Mouse (Mus musculus) hindbrain, embryonic 13.5 days (tissue): ENCODE measurements at regions not wholly inside any gene's neighbourhood (a gene's known extent, or its start where the extent isn't known, plus 50 kb on each side); places are given as distances from the start of the nearest gene placed in this dataset.
"Not testable (repeated sequence)": the region's sequence is repeated elsewhere in the genome, so short reads cannot be mapped to it uniquely, and the experiment has no call there.

Experiments
- ATAC-seq: fragments of 200-750 bp; cut with Nextera tagmentation; 2 replicates; pipeline ENCODE4 v1.8.0; 2017; ENCODE audit warnings: moderate TSS enrichment; ENCODE audit not compliant: low FRiP score
- H3K27ac ChIP-seq: fragments of 300-500 bp; sonication (generic); 2 replicates; pipeline ENCODE4 v1.5.1; 2015; ENCODE audit warnings: inconsistent platforms, mild to moderate bottlenecking, moderate library complexity
- H3K27me3 ChIP-seq: fragments of 300-500 bp; sonication (generic); 2 replicates; pipeline ENCODE4 v1.6.1; 2015; ENCODE audit warnings: mild to moderate bottlenecking, inconsistent platforms
- H3K36me3 ChIP-seq: fragments of 300-500 bp; sonication (generic); 2 replicates; pipeline ENCODE4 v1.6.1; 2015; ENCODE audit warnings: mild to moderate bottlenecking, inconsistent platforms
- H3K4me1 ChIP-seq: fragments of 300-500 bp; sonication (generic); replicated peaks from 2 replicates; pipeline ENCODE4 v1.6.1; 2015; ENCODE audit warnings: inconsistent platforms
- H3K4me2 ChIP-seq: fragments of 300-500 bp; sonication (generic); 2 replicates; pipeline ENCODE4 v1.6.1; 2015; ENCODE audit warnings: inconsistent platforms, mild to moderate bottlenecking, moderate library complexity
- H3K4me3 ChIP-seq: fragments of 300-500 bp; sonication (generic); 2 replicates; pipeline ENCODE4 v1.5.1; 2015; ENCODE audit warnings: mild to moderate bottlenecking, inconsistent platforms
- H3K9ac ChIP-seq: fragments of 300-500 bp; sonication (generic); 2 replicates; pipeline ENCODE4 v1.6.1; 2015; ENCODE audit warnings: mild to moderate bottlenecking, inconsistent platforms
- H3K9me3 ChIP-seq: fragments of 300-500 bp; sonication (generic); 2 replicates; pipeline ENCODE4 v1.6.1; 2016; ENCODE audit warnings: inconsistent platforms
- WGBS: fragments of 180-500 bp; shearing (Covaris S2); methylation state at CpG from one replicate; pipeline ENCODE4 v1.1.7; 2015; 5-methylcytosine and 5-hydroxymethylcytosine counted together

- H3K4me1 ChIP-seq, H3K4me3 ChIP-seq, H3K27me3 ChIP-seq, H3K36me3 ChIP-seq, H3K4me2 ChIP-seq, H3K9me3 ChIP-seq, H3K9ac ChIP-seq, ATAC-seq, H3K27ac ChIP-seq: not testable (repeated sequence)
- WGBS = 72% methylated on average over 4 of the region's 4 CpGs
Observed at GRCm38 (mm10) chr6:20686447-20687238, 528.7 kb upstream of the Kcnd2 start.

GRCm38 (mm10) chr6:20687239-20687575, 528.1 kb upstream of the Kcnd2 start:
- H3K4me2 ChIP-seq, H3K27me3 ChIP-seq, H3K27ac ChIP-seq, H3K4me3 ChIP-seq, H3K9me3 ChIP-seq, ATAC-seq, H3K4me1 ChIP-seq, H3K36me3 ChIP-seq, H3K9ac ChIP-seq: not testable (repeated sequence)
- 31% methylated on average over 1 of the region's 1 CpGs for WGBS

GRCm38 (mm10) chr6:20725948-20726347, 489.4 kb upstream of the Kcnd2 start:
- Histone ChIP-seq H3K9me3 (no peaks in the 10 kb centered on the region), H3K27me3 (no peaks in the 10 kb centered on the region), H3K27ac (no peak overlapping the region), H3K4me3 (no peak overlapping the region), H3K4me1 (no peaks in the 10 kb centered on the region), H3K36me3 (no peaks in the 10 kb centered on the region), H3K9ac (no peak overlapping the region), H3K4me2 (no peak overlapping the region)
- ATAC-seq = no peak
- WGBS = 70% methylated on average over 1 of the region's 1 CpGs

DNA sequence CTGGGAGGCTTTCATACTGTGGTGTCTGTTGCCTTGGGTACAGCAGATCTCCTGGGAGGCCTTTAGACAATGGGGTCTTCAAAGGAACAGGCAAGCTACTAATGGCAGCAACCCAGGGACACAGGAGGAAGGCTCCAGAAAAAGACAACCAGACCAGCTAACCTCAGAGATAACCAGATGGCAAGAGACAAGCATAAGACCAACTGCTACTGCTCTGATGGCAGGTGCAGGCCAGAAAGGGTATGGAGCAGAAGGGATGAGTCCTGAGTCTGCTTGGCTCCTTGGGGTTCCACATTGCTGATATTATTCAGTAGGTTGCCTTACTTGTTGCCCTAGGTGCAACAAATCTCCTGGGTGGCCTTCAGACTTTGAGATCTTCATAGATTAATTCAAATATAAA, 476.2 kb upstream of the Kcnd2 start:
- Histone ChIP-seq H3K4me1 (no peaks in the 10 kb centered on the region), H3K27ac (no peak overlapping the region), H3K4me2 (no peak overlapping the region), H3K9ac (no peak overlapping the region), H3K4me3 (no peak overlapping the region), H3K9me3 (0 out of 2 replicates have a peak, but pooled peaks cover 3% of the 10 kb centered on the region), H3K27me3 (no peaks in the 10 kb centered on the region), H3K36me3 (no peaks in the 10 kb centered on the region)
- no peak for ATAC-seq

DNA sequence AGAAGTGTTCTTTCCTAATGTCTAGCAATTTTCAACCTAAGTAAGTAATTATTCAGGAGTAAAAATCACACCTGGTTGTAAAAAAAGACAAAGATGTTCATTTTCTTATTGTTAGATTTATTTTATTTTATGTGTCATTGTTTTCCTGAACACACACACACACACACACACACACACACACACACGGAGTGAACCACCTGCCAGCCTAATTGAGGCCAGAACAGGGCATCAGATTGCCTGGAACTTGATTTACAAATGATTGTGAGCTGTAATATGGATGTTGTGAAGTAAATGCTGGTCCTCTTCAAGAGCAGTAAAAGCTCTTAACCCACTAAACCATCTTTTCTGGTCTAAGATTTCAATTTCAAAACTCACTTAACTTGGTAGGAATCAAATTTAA, 474.9 kb upstream of the Kcnd2 start:
- Histone ChIP-seq H3K9me3 (0 out of 2 replicates have a peak, but pooled peaks cover 3% of the 10 kb centered on the region), H3K4me1 (no peaks in the 10 kb centered on the region), H3K27ac (no peak overlapping the region), H3K4me2 (no peak overlapping the region), H3K27me3 (no peaks in the 10 kb centered on the region), H3K4me3 (no peak overlapping the region), H3K36me3 (no peaks in the 10 kb centered on the region), H3K9ac (no peak overlapping the region)
- 48% methylated on average over 1 of the region's 1 CpGs for WGBS
- no peak for ATAC-seq

- ATAC-seq = peak; percentile 82
- 60% methylated on average over 1 of the region's 1 CpGs for WGBS
- no peaks in the 10 kb centered on the region for H3K27me3 ChIP-seq
- no peak overlapping the region for H3K9ac ChIP-seq
- 0 out of 2 replicates have a peak, but pooled peaks cover 3% of the 10 kb centered on the region for H3K9me3 ChIP-seq
- no peak overlapping the region for H3K27ac ChIP-seq
- no peak overlapping the region for H3K4me2 ChIP-seq
- H3K36me3 ChIP-seq = no peaks in the 10 kb centered on the region
- no peaks in the 10 kb centered on the region for H3K4me1 ChIP-seq
- H3K4me3 ChIP-seq = no peak overlapping the region
Observed at GRCm38 (mm10) chr6:20741240-20741639, 474.1 kb upstream of the Kcnd2 start.

- Histone ChIP-seq H3K4me3 (no peak overlapping the region), H3K27ac (no peak overlapping the region)
Observed at GRCm38 (mm10) chr6:20757240-20757639, 458.1 kb upstream of the Kcnd2 start.

DNA sequence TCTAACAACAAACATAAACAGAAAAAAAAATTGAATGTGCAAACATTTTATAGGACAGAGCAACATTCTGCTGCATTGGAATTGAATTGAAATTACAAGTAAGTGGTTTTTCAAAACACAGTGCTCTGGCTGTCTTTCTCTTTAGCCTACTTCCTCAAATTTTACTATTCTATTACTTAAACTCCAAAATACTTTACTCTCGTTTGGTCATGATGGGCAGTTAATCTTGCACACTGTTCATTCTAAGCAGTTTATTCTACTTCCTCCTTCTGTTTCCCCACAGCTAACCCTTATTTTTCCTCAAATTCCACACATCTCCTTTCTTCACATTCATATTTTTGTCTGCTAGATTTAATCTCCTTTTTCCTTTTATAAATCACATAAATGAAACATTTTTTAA, 454.0 kb upstream of the Kcnd2 start:
- H3K27me3 ChIP-seq = no peaks in the 10 kb centered on the region
- no peak overlapping the region for H3K9ac ChIP-seq
- no peak overlapping the region for H3K4me3 ChIP-seq
- no peaks in the 10 kb centered on the region for H3K36me3 ChIP-seq
- H3K4me2 ChIP-seq = no peak overlapping the region
- WGBS = 87% methylated on average over 1 of the region's 1 CpGs
- no peaks in the 10 kb centered on the region for H3K4me1 ChIP-seq
- H3K27ac ChIP-seq = no peak overlapping the region
- ATAC-seq = no peak
- H3K9me3 ChIP-seq = no peaks in the 10 kb centered on the region

More at GRCm38 (mm10) chr6:20757240-20757639, 458.1 kb upstream of the Kcnd2 start:
- no peaks in the 10 kb centered on the region for H3K4me1 ChIP-seq
- ATAC-seq = no peak
- no peak overlapping the region for H3K4me2 ChIP-seq
- H3K9ac ChIP-seq = no peak overlapping the region
- H3K36me3 ChIP-seq = no peaks in the 10 kb centered on the region
- no peaks in the 10 kb centered on the region for H3K9me3 ChIP-seq
- no peaks in the 10 kb centered on the region for H3K27me3 ChIP-seq

DNA sequence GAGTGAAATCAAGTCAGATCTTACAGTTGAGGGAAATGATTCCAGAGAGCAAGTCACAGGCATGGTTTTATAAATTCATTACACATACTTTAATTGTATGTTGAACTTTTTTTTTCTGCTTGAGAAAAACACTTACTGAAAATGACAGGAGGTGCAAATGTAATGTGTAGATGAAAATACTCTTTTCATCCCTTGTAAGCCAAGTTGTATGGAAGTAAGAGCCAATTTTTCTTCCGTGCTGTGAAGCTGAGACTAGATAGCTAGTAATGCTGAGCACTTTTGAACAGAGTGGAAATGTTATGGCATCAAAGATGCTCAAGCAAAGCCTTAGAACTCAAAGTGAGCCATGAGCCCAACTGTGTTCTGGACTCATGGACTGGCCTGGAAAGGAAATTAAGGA, 439.4 kb upstream of the Kcnd2 start:
- H3K4me3 ChIP-seq = no peak overlapping the region
- H3K27ac ChIP-seq = no peak overlapping the region
- H3K9ac ChIP-seq = no peak overlapping the region
- H3K4me2 ChIP-seq = no peak overlapping the region
- H3K4me1 ChIP-seq = no peaks in the 10 kb centered on the region
- ATAC-seq = no peak
- no peaks in the 10 kb centered on the region for H3K9me3 ChIP-seq
- WGBS = 79% methylated on average over 1 of the region's 1 CpGs
- no peaks in the 10 kb centered on the region for H3K36me3 ChIP-seq
- no peaks in the 10 kb centered on the region for H3K27me3 ChIP-seq
